11 mouse cellular contexts compared by ENCODE assay signal in the genomic region with DNA sequence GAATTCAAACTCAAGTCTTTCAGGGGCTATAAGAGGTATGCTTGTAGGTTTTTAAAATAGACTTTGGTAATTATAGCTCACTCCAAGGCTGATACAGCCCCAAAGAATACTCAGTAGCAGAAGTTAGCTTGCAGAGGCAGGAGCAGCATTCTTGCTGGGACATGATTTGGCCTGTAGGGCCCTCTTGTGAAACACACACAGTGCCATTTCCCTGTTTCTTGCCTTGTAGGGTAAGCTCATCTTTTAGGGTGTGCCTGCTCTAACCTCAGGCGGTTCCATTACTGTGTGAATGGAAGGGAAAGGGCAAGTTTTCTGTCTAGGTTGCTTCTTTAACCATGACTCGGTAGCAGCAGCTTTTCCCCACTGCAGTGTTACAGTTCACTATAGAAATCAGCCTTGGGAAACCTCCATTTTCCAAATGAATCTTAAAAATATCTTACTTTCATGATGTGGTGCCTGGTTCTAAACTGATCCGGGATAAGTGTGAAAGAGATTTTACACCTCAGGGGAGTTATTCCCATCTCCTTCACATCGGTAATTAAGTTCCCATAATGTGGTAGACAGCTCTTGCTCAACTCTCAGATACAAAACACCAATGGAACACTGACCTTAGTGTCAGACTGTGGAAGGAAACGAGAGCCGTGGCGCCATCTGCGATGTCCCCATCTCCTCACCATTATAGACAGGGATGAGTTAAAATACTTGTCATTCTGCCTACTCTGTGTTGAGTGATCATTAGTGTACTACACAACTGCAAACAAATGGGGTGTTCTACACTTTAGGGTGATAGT. TPM values are rescaled to one million over a fixed set of nuclear protein-coding genes. Genes with fewer than 3 reads are reported as not detected.
DNase-seq lines count a peak whose midpoint lies in the region; ATAC-seq and TF ChIP-seq lines count a peak whose summit lies in the region.
"Had no signal": no experiment of that assay in that cellular context is flagged by ENCODE, and none has a peak within 500 bp of the region (broad histone marks: within the 10 kb centered on the region; RNA-seq: fewer than 3 reads in every experiment).

No protein-coding gene starts in this region.

- H3K36me3 ChIP-seq in heart, adult 2 months (ENCODE audit: control insufficient read depth, insufficient read depth, low read length), result no peaks in the 10 kb centered on the region
- no peaks in the 10 kb centered on the region for H3K36me3 ChIP-seq in limb, embryonic 14.5 days (ENCODE audit: control insufficient read depth, insufficient read depth, low read length)

- intact Hi-C loops in heart, adult 2 months (cut with DNase I), result no loop called here

- 0 out of 2 replicates have a peak, but pooled peaks have one; percentile 32 for TF ChIP-seq POLR2A in heart, adult 2 months (IDR thresholded peaks at IDR 0.05; ENCODE audit: insufficient read depth, low read depth, low read length)
- no peak for TF ChIP-seq POLR2A in limb, embryonic 14.5 days (IDR thresholded peaks at IDR 0.05; ENCODE audit: borderline replicate concordance, extremely low read depth, insufficient read depth, insufficient read length)

- peaks cover 4% of the 10 kb centered on the region; the same call in 1 of the 2 replicates for H3K27me3 ChIP-seq in heart, adult 2 months (ENCODE audit: control insufficient read depth, insufficient read depth, low read length)
- H3K27me3 ChIP-seq in limb, embryonic 14.5 days (ENCODE audit: control insufficient read depth, insufficient read depth, low read length), result peaks cover 34% of the 10 kb centered on the region

- peak overlapping the region; percentile 15; the same call in 1 of the 2 replicates for H3K4me2 ChIP-seq in limb, embryonic 14.5 days (replicated peaks; ENCODE audit: low read depth, low read length, severe bottlenecking)

- peak; percentile 37 for TF ChIP-seq CTCF in heart, adult 2 months (IDR thresholded peaks at IDR 0.05)

- H3K9ac ChIP-seq in heart, adult 2 months (ENCODE audit: low read depth, low read length), result peak overlapping the region; percentile 44
- H3K9ac ChIP-seq in limb, embryonic 14.5 days (ENCODE audit: low read depth, low read length, severe bottlenecking), result no peak overlapping the region

- H3K79me2 ChIP-seq in heart, adult 2 months (replicated peaks; ENCODE audit: control insufficient read depth, insufficient read depth, low read length), result no peaks in the 10 kb centered on the region

- no peak for DNase-seq in heart, adult 2 months
- DNase-seq in heart, postnatal 4 days, result no peak
- peak; percentile 33 for DNase-seq in urinary bladder, adult 2 months (ENCODE audit: low spot score)
- DNase-seq in urinary bladder, postnatal 10 days (ENCODE audit: low spot score), result no peak
- DNase-seq in limb, embryonic 14.5 days (ENCODE audit: low spot score), result no peak
- DNase-seq in cerebellum, postnatal 10 days, result no peak
- no peak for DNase-seq in cerebellum, adult 18-20 months
- no peak for DNase-seq in cerebellum, adult 8-10 months
- DNase-seq: embryo, embryonic 11 days; gastrocnemius, adult 2 months; midbrain, embryonic 14.5 days had no signal

- peaks cover 1% of the 10 kb centered on the region; the same call in 1 of the 2 replicates for H3K4me1 ChIP-seq in heart, adult 2 months (ENCODE audit: control insufficient read depth, insufficient read depth, low read length)
- H3K4me1 ChIP-seq in limb, embryonic 14.5 days (ENCODE audit: control insufficient read depth, insufficient read depth, low read length), result peaks cover 3% of the 10 kb centered on the region; the same call in 1 of the 2 replicates

- peak overlapping the region; percentile 60 for H3K27ac ChIP-seq in heart, adult 2 months
- peak overlapping the region; percentile 26; the same call in 1 of the 2 replicates for H3K27ac ChIP-seq in limb, embryonic 14.5 days (replicated peaks; ENCODE audit: low read depth, low read length)
- H3K27ac ChIP-seq: gastrocnemius, adult 2 months had no signal

- no peak for ATAC-seq in limb, embryonic 14.5 days (ENCODE audit: low FRiP score, low read depth)

- H3K9me3 ChIP-seq in limb, embryonic 14.5 days (ENCODE audit: control insufficient read depth, low read length), result no peaks in the 10 kb centered on the region

- H3K4me3 ChIP-seq in heart, adult 2 months, result peak overlapping the region; percentile 4; the same call in 1 of the 2 replicates
- peak overlapping the region; percentile 53 for H3K4me3 ChIP-seq in limb, embryonic 14.5 days (replicated peaks; ENCODE audit: low read length)
- H3K4me3 ChIP-seq: gastrocnemius, adult 2 months had no signal

- TF ChIP-seq EP300 in heart, adult 2 months (IDR thresholded peaks at IDR 0.05; ENCODE audit: insufficient read depth, low read depth, low read length), result no peak

- 61% methylated on average over 8 of the region's 8 CpGs for WGBS in heart, adult 2 months
- WGBS in limb, embryonic 14.5 days, result 76% methylated on average over 8 of the region's 8 CpGs

RNA-seq across cellular contexts. Expression of gene Perp, which starts 1.8 kb away (rescaled TPM):
- total RNA-seq in heart, adult 2 months (2021), result 100 to 1,000 TPM in 1 of 2 experiments, 10 to 100 TPM in 1; 86.1 to 105 TPM
- polyA plus RNA-seq in heart, adult 2 months (2012; rRNA removed), result 137 and 153 TPM in 2 replicates
- total RNA-seq in heart, postnatal 4 days (2021), result 100 to 1,000 TPM; 226 to 239 TPM
- 246 and 252 TPM in 2 replicates for polyA plus RNA-seq in urinary bladder, adult 2 months (2012; rRNA removed)
- polyA plus RNA-seq in limb, embryonic 14.5 days (2012; rRNA removed), result 166 and 196 TPM in 2 replicates
- 466 and 598 TPM in 2 replicates for polyA plus RNA-seq in limb, embryonic 14.5 days (2014; fragmentation: Nextera tagmentation; extraction: Ambion mirVana)
